Mouse (Mus musculus): Measurements from ENCODE around the gene 6430548M08Rik.
A peak's percentile ranks its signal among the peaks of the same experiment; 100 is the strongest.

Gene 6430548M08Rik

GRCm38 (mm10) chr8:120109149-120109548 is 4.8 kb upstream of the 6430548M08Rik start:
- DNase-seq (ENCODE audit: low read depth, low spot score) = no peak

GRCm38 (mm10) chr8:120110966-120111365 is 3.0 kb upstream of the 6430548M08Rik start:
- DNase-seq (ENCODE audit: low read depth, low spot score) = no peak

- DNase-seq (ENCODE audit: low read depth, low spot score) = no peak
Observed at GRCm38 (mm10) chr8:120111382-120111781, 2.6 kb upstream of the 6430548M08Rik start.

GRCm38 (mm10) chr8:120112535-120112934 is 1.4 kb upstream of the 6430548M08Rik start:
- no peak for DNase-seq (ENCODE audit: low read depth, low spot score)

- peak; percentile 72 for DNase-seq (ENCODE audit: low read depth, low spot score)
Observed at GRCm38 (mm10) chr8:120113306-120113705, 646 bp upstream of the 6430548M08Rik start.

GRCm38 (mm10) chr8:120114315-120114841 is 426 bp downstream of the 6430548M08Rik start:
- DNase-seq (ENCODE audit: low read depth, low spot score) = peak; percentile 64

GRCm38 (mm10) chr8:120116600-120116999 is 2.6 kb downstream of the 6430548M08Rik start:
- no peak for DNase-seq (ENCODE audit: low read depth, low spot score)

- no peak for DNase-seq (ENCODE audit: low read depth, low spot score)
Observed at GRCm38 (mm10) chr8:120118162-120118561, 4.2 kb downstream of the 6430548M08Rik start.

- DNase-seq (ENCODE audit: low read depth, low spot score) = no peak
Observed at GRCm38 (mm10) chr8:120118847-120119246, 4.9 kb downstream of the 6430548M08Rik start.

- no peak for DNase-seq (ENCODE audit: low read depth, low spot score)
Observed at GRCm38 (mm10) chr8:120119429-120119828, 5.5 kb downstream of the 6430548M08Rik start.

- DNase-seq (ENCODE audit: low read depth, low spot score) = no peak
Observed at GRCm38 (mm10) chr8:120119931-120120330, 6.0 kb downstream of the 6430548M08Rik start.

- DNase-seq (ENCODE audit: low read depth, low spot score) = peak; percentile 70
Observed at GRCm38 (mm10) chr8:120120951-120121350, 7.0 kb downstream of the 6430548M08Rik start.

- no peak for DNase-seq (ENCODE audit: low read depth, low spot score)
Observed at GRCm38 (mm10) chr8:120124261-120124660, 10.3 kb downstream of the 6430548M08Rik start.

GRCm38 (mm10) chr8:120124836-120125389 is 11.0 kb downstream of the 6430548M08Rik start:
- no peak for DNase-seq (ENCODE audit: low read depth, low spot score)

GRCm38 (mm10) chr8:120126357-120127161 is 12.6 kb downstream of the 6430548M08Rik start:
- peak; percentile 26 for DNase-seq (ENCODE audit: low read depth, low spot score)

GRCm38 (mm10) chr8:120129547-120129946 is 15.6 kb downstream of the 6430548M08Rik start:
- DNase-seq (ENCODE audit: low read depth, low spot score) = no peak

- no peak for DNase-seq (ENCODE audit: low read depth, low spot score)
Observed at GRCm38 (mm10) chr8:120131158-120131557, 17.2 kb downstream of the 6430548M08Rik start.

GRCm38 (mm10) chr8:120133169-120133568 is 19.2 kb downstream of the 6430548M08Rik start:
- no peak for DNase-seq (ENCODE audit: low read depth, low spot score)

GRCm38 (mm10) chr8:120135687-120136086 is 21.7 kb downstream of the 6430548M08Rik start:
- peak; percentile 29 for DNase-seq (ENCODE audit: low read depth, low spot score)

- no peak for DNase-seq (ENCODE audit: low read depth, low spot score)
Observed at GRCm38 (mm10) chr8:120136618-120137017, 22.7 kb downstream of the 6430548M08Rik start.

GRCm38 (mm10) chr8:120138958-120139357 is 25.0 kb downstream of the 6430548M08Rik start:
- DNase-seq (ENCODE audit: low read depth, low spot score) = no peak

- DNase-seq (ENCODE audit: low read depth, low spot score) = peak; percentile 38
Observed at GRCm38 (mm10) chr8:120140769-120141168, 26.8 kb downstream of the 6430548M08Rik start.
